Mouse (Mus musculus): Measurements from ENCODE around the gene Ndufa12. TPM values are rescaled to one million over a fixed set of nuclear protein-coding genes. Genes with fewer than 3 reads are reported as not detected.
A peak's percentile ranks its signal among the peaks of the same experiment; 100 is the strongest.

Gene Ndufa12
- polyA plus RNA-seq, 1 experiment from 2014 or later = 464 TPM

GRCm38 (mm10) chr10:94165426-94165825, 33.1 kb upstream of the Ndufa12 start:
- Histone ChIP-seq H3K9me3 (ENCODE audit: control insufficient read depth, low read length) (no peaks in the 10 kb centered on the region), H3K4me3 (ENCODE audit: low read depth, low read length) (no peak overlapping the region), H3K4me2 (ENCODE audit: low read depth) (no peak overlapping the region), H3K9ac (ENCODE audit: low read length) (no peak overlapping the region), H3K27ac (ENCODE audit: low read depth, low read length) (no peak overlapping the region), H3K27me3 (ENCODE audit: control insufficient read depth, insufficient read depth, low read length) (no peaks in the 10 kb centered on the region), H3K36me3 (ENCODE audit: control insufficient read depth, insufficient read depth, low read length) (peaks cover 14% of the 10 kb centered on the region), H3K4me1 (ENCODE audit: control insufficient read depth, insufficient read depth, low read length) (no peaks in the 10 kb centered on the region)
- DNase-seq (ENCODE audit: low spot score) (no peak), ATAC-seq (ENCODE audit: insufficient read depth, low FRiP score, low TSS enrichment) (no peak)
- WGBS = 90% methylated on average over 16 of the region's 16 CpGs

GRCm38 (mm10) chr10:94167051-94167750, 31.3 kb upstream of the Ndufa12 start:
- no peak overlapping the region for H3K4me2 ChIP-seq (ENCODE audit: low read depth)
- H3K36me3 ChIP-seq (ENCODE audit: control insufficient read depth, insufficient read depth, low read length) = peaks cover 14% of the 10 kb centered on the region
- DNase-seq (ENCODE audit: low spot score) (no peak), ATAC-seq (ENCODE audit: insufficient read depth, low FRiP score, low TSS enrichment) (peak; percentile 48; the same call in 1 of the 2 replicates)
- H3K27ac ChIP-seq (ENCODE audit: low read depth, low read length) = no peak overlapping the region
- H3K4me3 ChIP-seq (ENCODE audit: low read depth, low read length) = no peak overlapping the region
- H3K9me3 ChIP-seq (ENCODE audit: control insufficient read depth, low read length) = no peaks in the 10 kb centered on the region
- no peak overlapping the region for H3K9ac ChIP-seq (ENCODE audit: low read length)
- no peaks in the 10 kb centered on the region for H3K4me1 ChIP-seq (ENCODE audit: control insufficient read depth, insufficient read depth, low read length)
- no peaks in the 10 kb centered on the region for H3K27me3 ChIP-seq (ENCODE audit: control insufficient read depth, insufficient read depth, low read length)
- WGBS = 65% methylated on average over 11 of the region's 11 CpGs

GRCm38 (mm10) chr10:94171440-94172130, 26.9 kb upstream of the Ndufa12 start:
- peaks cover 6% of the 10 kb centered on the region; the same call in 1 of the 2 replicates for H3K4me1 ChIP-seq (ENCODE audit: control insufficient read depth, insufficient read depth, low read length)
- H3K4me3 ChIP-seq (ENCODE audit: low read depth, low read length) = no peak overlapping the region
- ATAC-seq (ENCODE audit: insufficient read depth, low FRiP score, low TSS enrichment) (no peak), DNase-seq (ENCODE audit: low spot score) (no peak)
- H3K9me3 ChIP-seq (ENCODE audit: control insufficient read depth, low read length) = no peaks in the 10 kb centered on the region
- no peak overlapping the region for H3K27ac ChIP-seq (ENCODE audit: low read depth, low read length)
- 68% methylated on average over 12 of the region's 12 CpGs for WGBS
- H3K4me2 ChIP-seq (ENCODE audit: low read depth) = no peak overlapping the region
- H3K27me3 ChIP-seq (ENCODE audit: control insufficient read depth, insufficient read depth, low read length) = no peaks in the 10 kb centered on the region
- H3K9ac ChIP-seq (ENCODE audit: low read length) = no peak overlapping the region
- peaks cover 24% of the 10 kb centered on the region for H3K36me3 ChIP-seq (ENCODE audit: control insufficient read depth, insufficient read depth, low read length)

- H3K27ac ChIP-seq (ENCODE audit: low read depth, low read length) = no peak overlapping the region
- DNase-seq (ENCODE audit: low spot score) = no peak
- no peak overlapping the region for H3K4me2 ChIP-seq (ENCODE audit: low read depth)
- no peaks in the 10 kb centered on the region for H3K9me3 ChIP-seq (ENCODE audit: control insufficient read depth, low read length)
- peaks cover 24% of the 10 kb centered on the region for H3K36me3 ChIP-seq (ENCODE audit: control insufficient read depth, insufficient read depth, low read length)
- no peak for ATAC-seq (ENCODE audit: insufficient read depth, low FRiP score, low TSS enrichment)
- H3K4me1 ChIP-seq (ENCODE audit: control insufficient read depth, insufficient read depth, low read length) = peaks cover 6% of the 10 kb centered on the region; the same call in 1 of the 2 replicates
- WGBS = 80% methylated on average over 11 of the region's 11 CpGs
- no peaks in the 10 kb centered on the region for H3K27me3 ChIP-seq (ENCODE audit: control insufficient read depth, insufficient read depth, low read length)
- no peak overlapping the region for H3K9ac ChIP-seq (ENCODE audit: low read length)
- H3K4me3 ChIP-seq (ENCODE audit: low read depth, low read length) = no peak overlapping the region
Measured at GRCm38 (mm10) chr10:94172137-94172536, 26.4 kb upstream of the Ndufa12 start.

GRCm38 (mm10) chr10:94172706-94173105, 25.8 kb upstream of the Ndufa12 start:
- no peak overlapping the region for H3K27ac ChIP-seq (ENCODE audit: low read depth, low read length)
- ATAC-seq (ENCODE audit: insufficient read depth, low FRiP score, low TSS enrichment) (no peak), DNase-seq (ENCODE audit: low spot score) (no peak)
- no peaks in the 10 kb centered on the region for H3K27me3 ChIP-seq (ENCODE audit: control insufficient read depth, insufficient read depth, low read length)
- peaks cover 6% of the 10 kb centered on the region; the same call in 1 of the 2 replicates for H3K4me1 ChIP-seq (ENCODE audit: control insufficient read depth, insufficient read depth, low read length)
- no peak overlapping the region for H3K4me3 ChIP-seq (ENCODE audit: low read depth, low read length)
- no peak overlapping the region for H3K9ac ChIP-seq (ENCODE audit: low read length)
- H3K4me2 ChIP-seq (ENCODE audit: low read depth) = no peak overlapping the region
- peaks cover 24% of the 10 kb centered on the region for H3K36me3 ChIP-seq (ENCODE audit: control insufficient read depth, insufficient read depth, low read length)
- no peaks in the 10 kb centered on the region for H3K9me3 ChIP-seq (ENCODE audit: control insufficient read depth, low read length)
- WGBS = 47% methylated on average over 6 of the region's 6 CpGs

- H3K36me3 ChIP-seq (ENCODE audit: control insufficient read depth, insufficient read depth, low read length) = peaks cover 17% of the 10 kb centered on the region
- 84% methylated on average over 7 of the region's 7 CpGs for WGBS
- H3K27me3 ChIP-seq (ENCODE audit: control insufficient read depth, insufficient read depth, low read length) = no peaks in the 10 kb centered on the region
- H3K9me3 ChIP-seq (ENCODE audit: control insufficient read depth, low read length) = no peaks in the 10 kb centered on the region
- H3K9ac ChIP-seq (ENCODE audit: low read length) = no peak overlapping the region
- no peak for DNase-seq (ENCODE audit: low spot score)
- no peak overlapping the region for H3K4me3 ChIP-seq (ENCODE audit: low read depth, low read length)
- no peak overlapping the region for H3K4me2 ChIP-seq (ENCODE audit: low read depth)
- ATAC-seq (ENCODE audit: insufficient read depth, low FRiP score, low TSS enrichment) = no peak
- peaks cover 6% of the 10 kb centered on the region; the same call in 1 of the 2 replicates for H3K4me1 ChIP-seq (ENCODE audit: control insufficient read depth, insufficient read depth, low read length)
- H3K27ac ChIP-seq (ENCODE audit: low read depth, low read length) = no peak overlapping the region
Measured at GRCm38 (mm10) chr10:94174652-94175051, 23.9 kb upstream of the Ndufa12 start.

GRCm38 (mm10) chr10:94183199-94183598, 15.3 kb upstream of the Ndufa12 start:
- DNase-seq (ENCODE audit: low spot score) (no peak), ATAC-seq (ENCODE audit: insufficient read depth, low FRiP score, low TSS enrichment) (no peak)
- Histone ChIP-seq H3K36me3 (ENCODE audit: control insufficient read depth, insufficient read depth, low read length) (no peaks in the 10 kb centered on the region), H3K27me3 (ENCODE audit: control insufficient read depth, insufficient read depth, low read length) (no peaks in the 10 kb centered on the region), H3K4me2 (ENCODE audit: low read depth) (no peak overlapping the region), H3K9me3 (ENCODE audit: control insufficient read depth, low read length) (no peaks in the 10 kb centered on the region), H3K4me3 (ENCODE audit: low read depth, low read length) (no peak overlapping the region), H3K27ac (ENCODE audit: low read depth, low read length) (no peak overlapping the region), H3K9ac (ENCODE audit: low read length) (no peak overlapping the region), H3K4me1 (ENCODE audit: control insufficient read depth, insufficient read depth, low read length) (no peaks in the 10 kb centered on the region)
- 67% methylated on average over 4 of the region's 4 CpGs for WGBS

GRCm38 (mm10) chr10:94204973-94205372, 6.5 kb downstream of the Ndufa12 start:
- H3K36me3 ChIP-seq (ENCODE audit: control insufficient read depth, insufficient read depth, low read length) = peaks cover 8% of the 10 kb centered on the region
- DNase-seq (ENCODE audit: low spot score) (no peak), ATAC-seq (ENCODE audit: insufficient read depth, low FRiP score, low TSS enrichment) (no peak)
- no peak overlapping the region for H3K9ac ChIP-seq (ENCODE audit: low read length)
- no peak overlapping the region for H3K4me2 ChIP-seq (ENCODE audit: low read depth)
- H3K4me3 ChIP-seq (ENCODE audit: low read depth, low read length) = no peak overlapping the region
- no peaks in the 10 kb centered on the region for H3K4me1 ChIP-seq (ENCODE audit: control insufficient read depth, insufficient read depth, low read length)
- H3K9me3 ChIP-seq (ENCODE audit: control insufficient read depth, low read length) = no peaks in the 10 kb centered on the region
- no peak overlapping the region for H3K27ac ChIP-seq (ENCODE audit: low read depth, low read length)
- H3K27me3 ChIP-seq (ENCODE audit: control insufficient read depth, insufficient read depth, low read length) = no peaks in the 10 kb centered on the region
- 91% methylated on average over 4 of the region's 4 CpGs for WGBS

Data from neural tube, embryonic 11.5 days (tissue).